In genomic region chr17:67548966-67549700, GRCm38 (mm10) we compare ENCODE assay signal across 14 mouse cellular contexts.
A peak's percentile ranks its signal among the peaks of the same experiment; 100 is the strongest.
DNase-seq lines count a peak whose midpoint lies in the region; ATAC-seq lines count a peak whose summit lies in the region.
"Had no signal": no experiment of that assay in that cellular context is flagged by ENCODE, and none has a peak within 500 bp of the region (broad histone marks: within the 10 kb centered on the region; RNA-seq: fewer than 3 reads in every experiment).

No protein-coding gene starts in this region.

- peak; percentile 78 for ATAC-seq in hindbrain, embryonic 15.5 days (ENCODE audit: low FRiP score, low read depth)
- no peak for ATAC-seq in intestine, embryonic 16.5 days

- peak overlapping the region; percentile 57 for H3K27ac ChIP-seq in hindbrain, embryonic 15.5 days (replicated peaks)
- no peak overlapping the region for H3K27ac ChIP-seq in intestine, embryonic 16.5 days (ENCODE audit: low read length)
- H3K27ac ChIP-seq: heart, embryonic 10.5 days; limb, embryonic 15.5 days had no signal

- no peak overlapping the region for H3K9ac ChIP-seq in hindbrain, embryonic 15.5 days
- H3K9ac ChIP-seq in intestine, embryonic 16.5 days (ENCODE audit: low read depth, low read length), result no peak overlapping the region
- H3K9ac ChIP-seq: limb, embryonic 15.5 days had no signal

- H3K9me3 ChIP-seq in hindbrain, embryonic 15.5 days, result no peaks in the 10 kb centered on the region
- H3K9me3 ChIP-seq in intestine, embryonic 16.5 days (ENCODE audit: control insufficient read depth, low read length), result 0 out of 2 replicates have a peak, but pooled peaks cover 3% of the 10 kb centered on the region
- H3K9me3 ChIP-seq: heart, embryonic 10.5 days; limb, embryonic 15.5 days had no signal

- H3K4me3 ChIP-seq in hindbrain, embryonic 15.5 days, result no peak overlapping the region
- H3K4me3 ChIP-seq in intestine, embryonic 16.5 days (ENCODE audit: low read length), result no peak overlapping the region
- H3K4me3 ChIP-seq: erythroblast, embryonic 14.5 days; heart, embryonic 10.5 days; limb, embryonic 15.5 days had no signal

- H3K27me3 ChIP-seq in hindbrain, embryonic 15.5 days, result no peaks in the 10 kb centered on the region
- H3K27me3 ChIP-seq in intestine, embryonic 16.5 days (replicated peaks; ENCODE audit: control insufficient read depth, insufficient read depth, low read length), result no peaks in the 10 kb centered on the region
- H3K27me3 ChIP-seq: CH12.LX; limb, embryonic 15.5 days had no signal

- peaks cover 8% of the 10 kb centered on the region; the same call in 1 of the 2 replicates for H3K4me1 ChIP-seq in hindbrain, embryonic 15.5 days (replicated peaks)
- H3K4me1 ChIP-seq in intestine, embryonic 16.5 days (ENCODE audit: control insufficient read depth, insufficient read depth, low read length), result no peaks in the 10 kb centered on the region
- H3K4me1 ChIP-seq: heart, embryonic 10.5 days; limb, embryonic 15.5 days had no signal

- peak; percentile 23 for DNase-seq in kidney, adult 9 months
- DNase-seq in kidney, adult 8-10 months, result no peak
- peak; percentile 9 for DNase-seq in embryo, embryonic 11.5 days (ENCODE audit: low read depth, low spot score)
- peak; percentile 55 for DNase-seq in neural tube, embryonic 10.5 days (ENCODE audit: extremely low spot score, low spot score)
- DNase-seq in layer of hippocampus, adult 11-12 months (ENCODE audit: low spot score), result no peak
- DNase-seq in gastrocnemius, postnatal 14 days, result no peak
- DNase-seq: adrenal gland, adult 8-10 months; thymus, adult 18-20 months had no signal

- WGBS in hindbrain, embryonic 15.5 days, result 23% methylated on average over 11 of the region's 11 CpGs
- 38% methylated on average over 11 of the region's 11 CpGs for WGBS in intestine, embryonic 16.5 days

- H3K4me2 ChIP-seq in hindbrain, embryonic 15.5 days, result no peak overlapping the region
- H3K4me2 ChIP-seq in intestine, embryonic 16.5 days (ENCODE audit: low read depth, low read length), result no peak overlapping the region
- H3K4me2 ChIP-seq: limb, embryonic 15.5 days had no signal

- intact Hi-C loops in gastrocnemius, postnatal 14 days (cut with DNase I; ENCODE audit: low total_unique reads), result no loop called here

- no peaks in the 10 kb centered on the region for H3K36me3 ChIP-seq in hindbrain, embryonic 15.5 days
- H3K36me3 ChIP-seq in intestine, embryonic 16.5 days (ENCODE audit: control insufficient read depth, insufficient read depth, low read length), result no peaks in the 10 kb centered on the region
- H3K36me3 ChIP-seq: heart, embryonic 10.5 days; limb, embryonic 15.5 days had no signal

Comparison
In these comparisons a context has a peak if more than half of its experiments do, and no peak if none do; other contexts are left out.
1. DNase-seq: peak in kidney, adult 9 months (single experiment), embryo, embryonic 11.5 days (single experiment) and neural tube, embryonic 10.5 days (single experiment); none in kidney, adult 8-10 months (0 of 2), layer of hippocampus, adult 11-12 months (single experiment) and gastrocnemius, postnatal 14 days (single experiment).